Mouse (Mus musculus) C2C12 (cell line): ENCODE measurements around the gene Sema5b.

ENCODE experiments used
- CEBPB ChIP-seq: IDR thresholded peaks from one replicate; pipeline ENCODE4 v1.6.1; 2011; ENCODE audit warnings: low read depth, mild to moderate bottlenecking, control low read depth, moderate library complexity
- CTCF ChIP-seq: IDR thresholded peaks from one replicate; pipeline ENCODE4 v1.5.1; 2011; ENCODE audit not compliant: control insufficient read depth, insufficient read depth, insufficient read length
- MAX ChIP-seq: IDR thresholded peaks from one replicate; pipeline ENCODE4 v1.6.1; 2011; ENCODE audit warnings: mild to moderate bottlenecking, control low read depth
- MYOD1 ChIP-seq: IDR thresholded peaks from one replicate; pipeline ENCODE4 v1.6.1; 2011; ENCODE audit warnings: low read depth; ENCODE audit not compliant: control insufficient read depth, insufficient read length
- MYOG ChIP-seq: IDR thresholded peaks from one replicate; pipeline ENCODE4 v1.6.1; 2011; ENCODE audit not compliant: control insufficient read depth, insufficient read length; ENCODE audit errors: extremely low read depth

- TF ChIP-seq MYOG (no peak), CTCF (no peak), MAX (no peak), MYOD1 (no peak), CEBPB (no peak)
Measured at GRCm38 (mm10) chr16:35596661-35597350, 55.9 kb downstream of the Sema5b start.
